Mouse (Mus musculus) liver, embryonic 14.5 days (tissue): ENCODE results near the gene Zdhhc21. TPM values are rescaled to one million over a fixed set of nuclear protein-coding genes. Genes with fewer than 3 reads are reported as not detected.

ENCODE experiments used
- ATAC-seq: fragments of 200-750 bp; cut with Nextera tagmentation; 2 replicates; pipeline ENCODE4 v1.8.0; 2017; ENCODE audit warnings: moderate number of reproducible peaks, mild to moderate bottlenecking, moderate library complexity; ENCODE audit not compliant: insufficient read depth
- DNase-seq, 3 experiments: peaks; one replicate each; pipeline ENCODE4 v3.0.0-alpha.2; 2012 to 2013; ENCODE audit warnings: low read depth in 3 of 3, low spot score in 3 of 3
- H3K27ac ChIP-seq: fragments of 300-500 bp; sonication (generic); 2 replicates; pipeline ENCODE4 v1.5.1; 2014; ENCODE audit warnings: moderate library complexity, mild to moderate bottlenecking, control low read depth, inconsistent platforms
- H3K27me3 ChIP-seq: fragments of 300-500 bp; sonication (generic); 2 replicates; pipeline ENCODE4 v1.6.1; 2014; ENCODE audit warnings: mild to moderate bottlenecking, low read length, moderate library complexity; ENCODE audit not compliant: control insufficient read depth, insufficient read depth
- H3K36me3 ChIP-seq: fragments of 300-500 bp; sonication (generic); replicated peaks from 2 replicates; pipeline ENCODE4 v1.6.1; 2014; ENCODE audit warnings: low read depth; ENCODE audit not compliant: control insufficient read depth, insufficient read depth
- H3K4me1 ChIP-seq, 2 experiments: fragments of 200-500 bp in 1 of 2; fragments of 300-500 bp in 1 of 2; sonication (generic) in 1 of 2; replicated peaks; 2 replicates each; pipeline ENCODE4 v1.6.1; 2012 to 2014; ENCODE audit warnings: antibody characterized with exemption in 1 of 2, inconsistent platforms in 1 of 2, low read length in 1 of 2; ENCODE audit not compliant: control insufficient read depth in 2 of 2, insufficient read depth in 2 of 2
- H3K4me2 ChIP-seq: fragments of 300-500 bp; sonication (generic); 2 replicates; pipeline ENCODE4 v1.6.1; 2014; ENCODE audit warnings: low read depth, mild to moderate bottlenecking, control low read depth, moderate library complexity
- H3K4me3 ChIP-seq, 2 experiments: fragments of 200-500 bp in 1 of 2; fragments of 300-500 bp in 1 of 2; sonication (generic) in 1 of 2; 2 replicates each; pipeline ENCODE4 v1.5.1; 2012 to 2014; ENCODE audit warnings: low read depth in 2 of 2, low read length in 2 of 2, mild to moderate bottlenecking in 2 of 2, control low read depth in 1 of 2, inconsistent platforms in 1 of 2, moderate library complexity in 1 of 2; ENCODE audit not compliant: insufficient read depth in 1 of 2
- H3K9ac ChIP-seq: fragments of 300-500 bp; sonication (generic); replicated peaks from 2 replicates; pipeline ENCODE4 v1.6.1; 2014; ENCODE audit warnings: mild to moderate bottlenecking, control low read depth, moderate library complexity
- H3K9me3 ChIP-seq: fragments of 300-500 bp; sonication (generic); 2 replicates; pipeline ENCODE4 v1.6.1; 2016; ENCODE audit warnings: low read length, mixed read lengths; ENCODE audit not compliant: control insufficient read depth
- CTCF ChIP-seq: IDR thresholded peaks from 2 replicates; pipeline ENCODE4 v1.5.1; 2016; ENCODE audit warnings: antibody characterized with exemption, low read depth, control low read depth
- EP300 ChIP-seq: IDR thresholded peaks from 2 replicates; pipeline ENCODE4 v1.6.1; 2016; ENCODE audit warnings: antibody characterized with exemption, low read depth
- WGBS: fragments of 180-500 bp; shearing (Covaris S2); extraction: QIAGEN DNeasy Blood & Tissue Kit; methylation state at CpG from one replicate; pipeline ENCODE4 v1.1.7; 2014; ENCODE audit not compliant: insufficient replicate concordance; 5-methylcytosine and 5-hydroxymethylcytosine counted together
- polyA plus RNA-seq, 2 experiments: library from polyadenylated mRNA; depleted of rRNA in 1 of 2; stranded (reverse) in 1 of 2; unstranded in 1 of 2; fragments of >200 nt; fragmentation: Nextera tagmentation in 1 of 2; extraction: Ambion mirVana in 1 of 2; gene quantifications; 2 replicates each; pipeline versions ENCODE4 v1.2.1 to v1.2.3; 2012 to 2014

Zdhhc21 gene
- polyA plus RNA-seq, 2 experiments: 1.8 to 2.7 TPM

DNA sequence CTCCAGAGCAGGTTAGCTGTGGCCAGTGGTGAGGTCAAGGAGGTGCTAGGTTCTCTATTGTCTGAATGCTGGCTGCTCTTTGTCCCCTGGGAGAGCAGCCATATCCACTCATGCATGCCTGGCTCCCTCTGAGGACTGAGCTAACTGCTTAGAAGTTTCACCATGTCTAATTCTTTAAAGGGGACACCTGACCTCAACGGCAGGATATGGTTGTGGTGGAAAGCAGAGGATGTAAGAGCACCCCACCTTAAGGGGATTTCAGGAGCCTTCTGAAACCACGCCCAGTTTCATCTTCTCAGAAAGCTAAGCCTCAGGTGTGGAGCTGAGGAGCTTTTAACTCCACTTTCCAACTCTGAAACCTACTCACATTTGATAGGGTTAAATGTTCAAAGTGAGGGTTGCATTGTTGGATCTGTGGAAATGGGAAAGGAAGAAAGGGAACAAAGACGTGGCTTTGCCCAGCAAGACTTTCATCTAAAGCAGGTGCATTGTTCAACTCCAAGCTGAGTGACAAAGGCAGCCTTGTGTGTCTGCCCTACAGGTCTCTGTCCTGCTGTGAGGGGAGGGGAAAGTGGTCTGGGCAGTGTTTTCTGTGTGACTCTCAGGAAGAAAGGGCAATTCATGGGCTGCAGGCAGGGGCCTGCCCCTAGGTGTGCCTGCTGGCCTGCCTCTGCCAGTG is 104.0 kb downstream of the Zdhhc21 start:
- ATAC-seq (no peak), DNase-seq (no peak)
- H3K9me3 ChIP-seq: no peaks in the 10 kb centered on the region
- H3K4me3 ChIP-seq: no peak overlapping the region
- WGBS: 51% methylated on average over 3 of the region's 3 CpGs
- no peak overlapping the region for H3K4me2 ChIP-seq
- H3K9ac ChIP-seq: no peak overlapping the region
- H3K27ac ChIP-seq: no peak overlapping the region
- no peaks in the 10 kb centered on the region for H3K27me3 ChIP-seq
- no peaks in the 10 kb centered on the region for H3K4me1 ChIP-seq
- no peak for TF ChIP-seq EP300
- no peak for TF ChIP-seq CTCF
- H3K36me3 ChIP-seq: no peaks in the 10 kb centered on the region

Other genes starting within 250 kb of the Zdhhc21 start
- 1.2 and 1.7 TPM in 2 replicates for gene Nfib, start 154.2 kb downstream of the Zdhhc21 start, polyA plus RNA-seq (2012; rRNA removed)
- gene Nfib, start 154.2 kb downstream of the Zdhhc21 start, polyA plus RNA-seq (2014; fragmentation: Nextera tagmentation; extraction: Ambion mirVana): 2.3 and 2.6 TPM in 2 replicates
- not detected in 2 replicates for gene Cer1, start 25.2 kb upstream of the Zdhhc21 start, polyA plus RNA-seq (2012; rRNA removed)
- not detected in 2 replicates for gene Cer1, start 25.2 kb upstream of the Zdhhc21 start, polyA plus RNA-seq (2014; fragmentation: Nextera tagmentation; extraction: Ambion mirVana)
- 0.76 and 0.90 TPM in 2 replicates for gene Frem1, start 192.4 kb upstream of the Zdhhc21 start, polyA plus RNA-seq (2012; rRNA removed)
- gene Frem1, start 192.4 kb upstream of the Zdhhc21 start, polyA plus RNA-seq (2014; fragmentation: Nextera tagmentation; extraction: Ambion mirVana): 0.85 and 0.93 TPM in 2 replicates